Mouse (Mus musculus): ENCODE measurements at regions not wholly inside any gene's neighbourhood (a gene's known extent, or its start where the extent isn't known, plus 50 kb on each side); places are given as distances from the start of the nearest gene placed in this dataset.

DNA sequence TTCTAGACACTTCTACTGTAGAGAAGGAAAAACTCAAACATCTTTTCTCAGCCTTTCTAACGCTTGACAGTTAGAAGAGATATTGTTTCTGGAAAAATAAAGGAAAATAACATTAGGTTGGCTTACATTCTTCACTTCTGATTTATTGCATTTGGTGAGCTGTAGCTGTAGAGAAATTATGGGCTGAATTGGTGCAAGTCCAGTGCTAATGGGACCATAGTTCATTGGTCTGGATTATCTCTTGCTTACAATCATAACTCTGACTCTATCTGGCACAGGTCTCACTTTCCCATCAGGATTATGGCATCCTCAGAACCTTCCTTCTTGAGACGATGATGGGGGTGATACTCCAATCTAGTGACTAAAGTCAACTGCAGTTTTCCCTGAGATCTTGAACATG, 937.7 kb upstream of the Lcorl start:
- intact Hi-C loops (cut with DNase I), result no loop called here
- no peak for DNase-seq

GRCm38 (mm10) chr5:46794028-46794705, 936.8 kb upstream of the Lcorl start:
- no peak for DNase-seq
- intact Hi-C loops (cut with DNase I), result no loop called here

- intact Hi-C loops (cut with DNase I), result no loop called here
- no peak for DNase-seq
These were observed 933.6 kb upstream of the Lcorl start for GRCm38 (mm10) chr5:46791051-46791450.

DNA sequence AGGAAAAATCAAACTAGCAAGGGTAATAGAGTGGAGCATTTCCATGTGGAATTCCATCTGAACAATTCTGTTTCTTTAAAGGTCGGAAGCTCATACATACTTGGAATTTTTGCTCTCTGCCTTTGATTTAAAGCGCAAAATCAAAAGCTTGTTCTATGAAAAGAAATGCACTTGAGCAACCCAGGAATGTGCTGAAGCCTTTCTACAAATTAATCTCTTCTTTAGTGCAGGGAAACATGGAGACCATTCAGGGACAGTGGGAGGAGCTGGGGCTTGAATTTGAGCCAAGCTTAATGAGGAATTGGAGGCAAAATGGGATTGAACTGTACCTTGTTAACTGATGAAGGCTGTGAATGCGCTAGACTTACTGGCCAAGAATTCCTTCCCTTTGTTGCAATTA, 933.1 kb upstream of the Lcorl start:
- peak in 1 of 2 experiments; percentile 5 for DNase-seq
- intact Hi-C loops (cut with DNase I), result no loop called here

- intact Hi-C loops (cut with DNase I), result no loop called here
- no peak for DNase-seq
These were observed 929.7 kb upstream of the Lcorl start for GRCm38 (mm10) chr5:46787079-46787478.

- DNase-seq, result peak in 1 of 2 experiments; percentile 0
- intact Hi-C loops (cut with DNase I), result no loop called here
These were observed 898.7 kb upstream of the Lcorl start for GRCm38 (mm10) chr5:46756094-46756493.

GRCm38 (mm10) chr5:46740034-46740582, 882.7 kb upstream of the Lcorl start:
- intact Hi-C loops (cut with DNase I), result no loop called here
- DNase-seq, result no peak

- DNase-seq, result no peak
- intact Hi-C loops (cut with DNase I), result no loop called here
These were observed 875.1 kb upstream of the Lcorl start for GRCm38 (mm10) chr5:46732510-46732909.

DNA sequence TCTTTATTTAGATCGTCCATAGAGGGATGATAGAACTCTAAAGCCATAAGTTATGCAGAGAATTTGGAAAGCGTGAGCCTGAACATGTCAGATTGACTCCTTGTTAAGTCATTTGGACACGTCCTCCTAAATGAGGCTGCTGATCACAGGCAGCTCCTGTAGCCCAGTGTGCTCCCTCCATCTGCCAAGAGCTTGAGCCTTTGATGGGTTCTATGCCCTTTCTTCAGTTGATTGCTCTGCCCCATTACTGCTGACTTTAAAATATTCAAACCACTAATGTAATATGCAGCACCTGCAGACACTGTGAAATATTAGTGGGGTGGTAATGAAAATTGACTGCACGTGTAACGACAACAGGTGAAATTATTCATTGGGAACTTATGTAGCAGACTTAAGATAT, 874.6 kb upstream of the Lcorl start:
- no peak for DNase-seq
- intact Hi-C loops (cut with DNase I), result no loop called here

- intact Hi-C loops (cut with DNase I), result no loop called here
These were observed 873.9 kb upstream of the Lcorl start for GRCm38 (mm10) chr5:46731297-46731696.

GRCm38 (mm10) chr5:46709596-46709995, 852.2 kb upstream of the Lcorl start:
- intact Hi-C loops (cut with DNase I), result no loop called here
- DNase-seq, result no peak

More at GRCm38 (mm10) chr5:46731297-46731696, 873.9 kb upstream of the Lcorl start:
- DNase-seq, result no peak

- no peak for DNase-seq
- intact Hi-C loops (cut with DNase I), result no loop called here
These were observed 850.4 kb upstream of the Lcorl start for GRCm38 (mm10) chr5:46707845-46708244.

- no peak for DNase-seq
- intact Hi-C loops (cut with DNase I), result no loop called here
These were observed 849.6 kb upstream of the Lcorl start for GRCm38 (mm10) chr5:46707021-46707420.

- intact Hi-C loops (cut with DNase I), result no loop called here
- DNase-seq, result no peak
These were observed 820.6 kb upstream of the Lcorl start for GRCm38 (mm10) chr5:46678007-46678406.

GRCm38 (mm10) chr5:46674810-46675502, 817.5 kb upstream of the Lcorl start:
- DNase-seq, result no peak
- intact Hi-C loops (cut with DNase I), result no loop called here

DNA sequence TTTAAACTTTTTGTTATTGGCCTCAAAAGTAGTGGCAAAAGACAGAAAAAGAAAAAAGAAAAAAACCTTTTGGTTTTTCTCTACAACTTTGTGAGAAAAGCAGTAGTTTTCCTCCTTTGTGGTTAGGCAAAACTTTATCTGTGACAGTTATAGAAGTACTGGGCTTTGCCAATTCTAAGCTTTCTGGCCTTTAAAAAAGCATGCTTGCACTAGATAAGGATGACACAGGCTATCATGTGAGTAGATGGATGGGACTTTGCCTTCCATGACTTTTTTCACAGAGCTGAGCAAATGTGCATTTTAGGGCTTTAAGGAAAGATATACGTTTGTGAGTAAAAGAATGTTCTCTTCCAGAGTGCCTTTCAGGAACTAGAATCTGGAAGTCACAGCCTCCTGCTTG, 816.0 kb upstream of the Lcorl start:
- intact Hi-C loops (cut with DNase I), result no loop called here
- DNase-seq, result no peak

GRCm38 (mm10) chr5:46670484-46670883, 813.1 kb upstream of the Lcorl start:
- no peak for DNase-seq
- intact Hi-C loops (cut with DNase I), result no loop called here

DNA sequence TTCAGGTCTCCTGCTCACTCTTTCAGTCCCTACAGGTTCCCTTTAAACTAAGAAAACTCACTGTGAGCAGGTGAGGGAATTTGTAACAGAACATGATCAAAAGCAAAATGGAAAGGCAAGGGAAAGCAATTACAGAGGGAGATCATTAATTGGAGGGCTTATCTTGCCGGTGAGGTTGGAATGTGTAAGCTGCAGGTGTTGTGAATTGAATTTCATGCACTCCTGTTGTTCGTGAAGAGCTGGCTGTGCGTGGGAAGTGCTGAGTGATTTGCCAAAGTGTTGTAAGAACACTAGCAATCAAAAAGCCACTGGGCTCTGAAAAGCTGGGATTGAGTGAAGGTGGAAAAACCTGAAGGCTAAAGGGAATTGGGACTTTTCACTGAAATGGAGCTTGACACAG, 808.8 kb upstream of the Lcorl start:
- intact Hi-C loops (cut with DNase I), result no loop called here
- no peak for DNase-seq

DNA sequence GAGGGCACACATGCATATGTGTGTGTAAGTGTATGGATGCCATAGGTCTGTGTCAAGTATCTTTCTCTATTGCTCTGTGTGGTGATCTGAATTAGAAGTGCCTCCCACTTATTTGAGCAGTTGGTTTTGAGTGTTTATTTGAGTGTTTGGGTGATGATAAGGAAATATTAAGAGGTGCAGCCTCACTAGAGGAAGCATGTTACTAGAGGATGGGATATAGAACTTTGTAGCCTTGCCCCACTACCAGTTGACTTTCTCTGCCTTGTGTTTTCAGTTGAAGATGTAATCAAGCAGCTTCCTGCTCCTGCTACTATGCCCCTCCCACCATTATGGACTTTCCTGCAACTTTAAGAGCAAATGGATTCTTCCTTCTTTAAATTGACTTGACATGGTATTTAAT, 799.6 kb upstream of the Lcorl start:
- no peak for DNase-seq
- intact Hi-C loops (cut with DNase I), result no loop called here

DNA sequence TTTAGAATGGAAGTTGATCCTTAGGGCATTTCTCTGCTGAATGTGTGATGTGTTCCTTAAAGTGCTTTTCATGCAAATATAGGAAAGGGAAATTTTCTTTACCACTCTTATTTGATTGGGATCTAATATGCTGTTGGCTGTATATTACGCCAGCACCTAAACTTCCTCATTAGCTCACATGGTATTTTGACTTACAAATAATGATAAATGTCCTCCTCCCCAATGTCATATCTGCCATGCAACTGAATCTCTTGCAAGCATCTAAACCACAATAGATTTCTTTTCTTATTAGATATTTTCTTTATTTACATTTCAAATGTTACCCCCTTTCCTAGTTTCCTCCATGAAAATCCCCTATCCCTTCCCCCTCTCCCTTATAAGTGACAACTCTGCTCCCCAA, 796.8 kb upstream of the Lcorl start:
- intact Hi-C loops (cut with DNase I), result no loop called here

DNA sequence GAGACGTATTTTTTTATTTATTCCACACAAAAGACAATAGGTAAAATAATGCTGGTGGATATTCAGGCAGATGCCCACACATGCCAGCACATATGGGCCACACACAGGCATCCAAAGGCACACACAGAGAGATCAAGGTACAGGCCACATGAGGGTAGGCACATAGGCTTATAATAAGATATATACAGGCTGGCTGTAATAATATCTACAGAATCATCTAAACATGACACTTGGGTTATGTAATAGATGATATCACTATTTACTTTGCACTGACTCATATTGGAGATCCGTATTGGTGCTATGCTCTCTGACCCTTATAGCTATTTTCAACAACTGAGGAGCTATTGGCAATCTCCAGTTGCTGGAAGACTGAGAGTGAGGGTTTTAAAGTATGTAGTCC, 785.6 kb upstream of the Lcorl start:
- DNase-seq, result no peak
- intact Hi-C loops (cut with DNase I), result no loop called here

More for the DNA sequence above, 796.8 kb upstream of the Lcorl start:
- DNase-seq, result no peak

- no peak for DNase-seq
- intact Hi-C loops (cut with DNase I), result no loop called here
These were observed 777.8 kb upstream of the Lcorl start for GRCm38 (mm10) chr5:46635116-46635668.
